Mouse (Mus musculus) cerebellum, adult 2 months (tissue): ENCODE results near the gene Elmo1. TPM values are rescaled to one million over a fixed set of nuclear protein-coding genes. Genes with fewer than 3 reads are reported as not detected.

Source experiments
- DNase-seq, 2 experiments: peaks; one replicate each; pipeline ENCODE4 v3.0.0; 2021
- H3K27ac ChIP-seq: fragments of 200-500 bp; 2 replicates; pipeline ENCODE4 v1.5.1; 2012; ENCODE audit warnings: low read length, control low read depth, inconsistent platforms; ENCODE audit not compliant: insufficient read depth
- H3K27me3 ChIP-seq: fragments of 200-500 bp; 2 replicates; pipeline ENCODE4 v1.6.1; 2012; ENCODE audit warnings: inconsistent platforms, mild to moderate bottlenecking, low read length, moderate library complexity; ENCODE audit not compliant: control insufficient read depth, insufficient read depth
- H3K4me1 ChIP-seq: fragments of 200-500 bp; 2 replicates; pipeline ENCODE4 v1.6.1; 2011; ENCODE audit warnings: low read length; ENCODE audit not compliant: control insufficient read depth, insufficient read depth
- H3K4me3 ChIP-seq: fragments of 200-500 bp; replicated peaks from 2 replicates; pipeline ENCODE3; 2011; ENCODE audit warnings: mild to moderate bottlenecking, low read depth, low read length, control low read depth; ENCODE audit not compliant: insufficient read depth
- CTCF ChIP-seq: fragments of 200-500 bp; IDR thresholded peaks from 2 replicates; pipeline ENCODE4 v1.5.1; 2011; ENCODE audit warnings: low read depth, mild to moderate bottlenecking, control low read depth, low read length, moderate library complexity, borderline replicate concordance; ENCODE audit not compliant: insufficient read depth
- POLR2A ChIP-seq: fragments of 200-500 bp; IDR thresholded peaks from 2 replicates; pipeline ENCODE4 v1.6.1; 2011; ENCODE audit warnings: low read length, control low read depth, borderline replicate concordance; ENCODE audit not compliant: insufficient read depth
- WGBS: fragments of 180-500 bp; shearing (Covaris S2); methylation state at CpG from one replicate; pipeline ENCODE4 v1.1.7; 2018; 5-methylcytosine and 5-hydroxymethylcytosine counted together
- polyA plus RNA-seq: library from polyadenylated mRNA; depleted of rRNA; stranded (reverse); fragments of >200 nt; gene quantifications from 2 replicates; pipeline ENCODE4 v1.2.3, GENCODE M21; 2012

The Elmo1 gene
- polyA plus RNA-seq, 1 experiment: 92.3 TPM

DNA sequence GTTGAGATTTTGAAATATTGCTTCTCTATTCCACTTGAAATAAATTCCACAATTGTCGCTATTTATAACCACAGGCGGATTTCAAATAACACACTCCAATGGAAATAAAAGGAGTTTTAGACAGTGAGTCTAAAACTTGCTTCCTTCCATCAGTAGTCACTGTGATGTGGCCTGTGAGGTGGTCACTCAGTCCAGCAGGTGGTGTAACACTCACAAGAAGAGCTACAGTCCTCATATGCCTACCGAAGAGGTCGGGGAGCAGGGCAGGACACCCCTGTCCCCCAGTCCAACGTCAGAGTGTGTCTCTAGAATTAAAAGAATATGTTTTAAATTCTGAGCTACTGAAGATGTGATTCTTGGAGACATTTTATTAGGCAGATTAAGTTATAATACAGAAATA is 229.8 kb downstream of the Elmo1 start:
- Histone ChIP-seq H3K4me3 (no peak overlapping the region), H3K4me1 (no peaks in the 10 kb centered on the region), H3K27me3 (no peaks in the 10 kb centered on the region), H3K27ac (no peak overlapping the region)
- TF ChIP-seq POLR2A (no peak), CTCF (peak; percentile 29; the same call in 1 of the 2 replicates)
- 82% methylated on average over 5 of the region's 5 CpGs for WGBS
- no peak for DNase-seq

DNA sequence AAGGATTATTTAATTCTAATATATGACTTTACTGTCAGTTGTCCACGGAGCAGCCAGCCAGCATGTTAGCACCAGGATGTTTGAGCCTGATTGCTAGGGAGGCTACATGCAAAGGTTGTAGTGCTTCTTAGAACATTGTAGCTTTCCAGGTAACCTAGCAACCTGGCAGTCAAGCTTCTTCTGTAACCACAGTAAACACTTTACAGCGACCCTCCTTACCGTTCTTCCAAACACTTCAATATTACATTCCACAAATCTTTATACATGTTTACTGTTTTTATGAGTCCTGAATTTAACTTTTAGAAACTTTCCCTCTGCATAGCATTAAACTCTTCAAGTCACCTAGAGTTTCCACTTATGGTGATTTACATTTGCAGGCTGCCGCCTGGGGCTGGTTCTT is 233.1 kb downstream of the Elmo1 start:
- TF ChIP-seq CTCF (no peak), POLR2A (no peak)
- no peak overlapping the region for H3K4me3 ChIP-seq
- H3K4me1 ChIP-seq: no peaks in the 10 kb centered on the region
- H3K27me3 ChIP-seq: no peaks in the 10 kb centered on the region
- 88% methylated on average over 4 of the region's 4 CpGs for WGBS
- H3K27ac ChIP-seq: no peak overlapping the region
- DNase-seq: no peak

- 93% methylated on average over 4 of the region's 4 CpGs for WGBS
- Histone ChIP-seq H3K4me3 (no peak overlapping the region), H3K27me3 (no peaks in the 10 kb centered on the region), H3K4me1 (no peaks in the 10 kb centered on the region), H3K27ac (no peak overlapping the region)
- DNase-seq: no peak
- TF ChIP-seq POLR2A (no peak), CTCF (no peak)
Observed at GRCm38 (mm10) chr13:20327064-20327463, 236.7 kb downstream of the Elmo1 start.

DNA sequence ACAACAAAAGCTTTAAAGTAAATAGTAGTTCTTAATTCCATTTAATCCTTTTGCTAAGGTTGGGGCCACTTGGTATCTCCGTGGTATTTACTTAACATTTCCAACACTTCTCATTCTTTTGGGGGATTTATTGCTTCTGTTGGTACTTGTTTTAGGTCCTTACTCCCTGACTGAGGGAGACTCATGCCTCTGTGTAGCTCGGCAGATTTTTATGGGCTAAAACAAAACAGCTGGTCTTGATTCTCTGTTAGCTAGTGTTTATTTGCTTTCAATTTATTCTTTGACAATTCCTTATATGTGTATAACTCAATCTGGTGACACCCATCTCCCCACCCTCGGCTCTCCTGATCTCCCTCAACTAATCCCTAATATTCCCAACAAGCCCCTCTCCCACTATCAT is 237.6 kb downstream of the Elmo1 start:
- Histone ChIP-seq H3K27ac (no peak overlapping the region), H3K4me3 (no peak overlapping the region), H3K27me3 (no peaks in the 10 kb centered on the region), H3K4me1 (no peaks in the 10 kb centered on the region)
- WGBS: 86% methylated on average over 3 of the region's 3 CpGs
- TF ChIP-seq CTCF (no peak), POLR2A (no peak)
- DNase-seq: no peak

- Histone ChIP-seq H3K4me1 (no peaks in the 10 kb centered on the region), H3K27me3 (no peaks in the 10 kb centered on the region), H3K4me3 (no peak overlapping the region), H3K27ac (no peak overlapping the region)
- 97% methylated on average over 1 of the region's 1 CpGs for WGBS
- DNase-seq: no peak
- TF ChIP-seq POLR2A (no peak), CTCF (no peak)
Observed at GRCm38 (mm10) chr13:20328672-20329071, 238.3 kb downstream of the Elmo1 start.

- Histone ChIP-seq H3K4me3 (no peak overlapping the region), H3K27me3 (no peaks in the 10 kb centered on the region), H3K4me1 (no peaks in the 10 kb centered on the region), H3K27ac (no peak overlapping the region)
- TF ChIP-seq POLR2A: no peak
- TF ChIP-seq CTCF: no peak
- DNase-seq: no peak
- WGBS: 36% methylated on average over 7 of the region's 7 CpGs
Observed at GRCm38 (mm10) chr13:20330954-20331353, 240.6 kb downstream of the Elmo1 start.

GRCm38 (mm10) chr13:20335051-20335888 is 244.9 kb downstream of the Elmo1 start:
- H3K4me1 ChIP-seq: no peaks in the 10 kb centered on the region
- H3K27ac ChIP-seq: no peak overlapping the region
- no peaks in the 10 kb centered on the region for H3K27me3 ChIP-seq
- 83% methylated on average over 4 of the region's 4 CpGs for WGBS
- DNase-seq: no peak
- TF ChIP-seq POLR2A (no peak), CTCF (no peak)
- no peak overlapping the region for H3K4me3 ChIP-seq

- H3K27me3 ChIP-seq: no peaks in the 10 kb centered on the region
- DNase-seq: no peak
- no peaks in the 10 kb centered on the region for H3K4me1 ChIP-seq
- no peak overlapping the region for H3K4me3 ChIP-seq
- WGBS: 61% methylated on average over 7 of the region's 7 CpGs
- no peak for TF ChIP-seq POLR2A
- no peak for TF ChIP-seq CTCF
- H3K27ac ChIP-seq: no peak overlapping the region
Observed at GRCm38 (mm10) chr13:20335889-20336497, 245.6 kb downstream of the Elmo1 start.
